Comparison of ENCODE assay signal across 22 mouse cellular contexts in the genomic region with DNA sequence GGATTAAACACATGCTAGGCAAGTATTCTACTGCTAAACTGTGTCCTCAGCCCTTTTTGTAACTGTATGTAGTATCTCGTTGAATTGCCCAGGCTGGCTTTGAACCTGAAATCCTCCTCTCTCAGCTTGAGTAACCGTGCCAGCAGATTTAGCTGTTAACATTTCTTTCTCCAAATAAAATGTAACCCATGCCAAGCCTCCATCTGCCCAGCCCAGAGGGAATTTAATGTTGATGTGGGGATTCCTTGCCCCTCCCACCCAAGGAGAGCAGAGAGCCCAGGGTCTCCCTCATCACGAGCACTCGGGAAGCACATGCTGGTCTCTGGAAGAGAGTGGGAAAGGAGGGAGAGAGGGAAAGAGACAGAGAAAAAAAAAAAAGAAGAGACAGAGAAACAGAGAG. TPM values are rescaled to one million over a fixed set of nuclear protein-coding genes. Genes with fewer than 3 reads are reported as not detected.
DNase-seq lines count a peak whose midpoint lies in the region; ATAC-seq and TF ChIP-seq lines count a peak whose summit lies in the region.
"Had no signal": no experiment of that assay in that cellular context is flagged by ENCODE, and none has a peak within 500 bp of the region (broad histone marks: within the 10 kb centered on the region; RNA-seq: fewer than 3 reads in every experiment).

No protein-coding gene starts in this region.

- H3K4me1 ChIP-seq in forebrain, postnatal 0 days (ENCODE audit: insufficient read depth), result 0 out of 2 replicates have a peak, but pooled peaks cover under 1% of the 10 kb centered on the region
- peaks cover 3% of the 10 kb centered on the region; the same call in 1 of the 2 replicates for H3K4me1 ChIP-seq in forebrain, embryonic 12.5 days
- H3K4me1 ChIP-seq: embryonic facial prominence, embryonic 12.5 days had no signal

- peak; percentile 20 for DNase-seq in forebrain, postnatal 0 days
- DNase-seq in brain, embryonic 14.5 days (ENCODE audit: low read depth), result peak; percentile 62
- no peak for DNase-seq in cerebellum, adult 11-12 months
- DNase-seq: adrenal gland, adult 2 months; adrenal gland, postnatal 10 days; adrenal gland, postnatal 25 days; cerebellum, adult 11 months; cerebellum, adult 2 months; cerebellum, adult 9-10 months; cerebellum, postnatal 10 days; cerebellum, postnatal 25 days had no signal

- no peak for TF ChIP-seq POLR2A in brain, embryonic 14.5 days (IDR thresholded peaks at IDR 0.05; ENCODE audit: borderline replicate concordance, extremely low read depth, insufficient read depth, insufficient read length, poor library complexity, severe bottlenecking)
- no peak for TF ChIP-seq POLR2A in myocyte (IDR thresholded peaks at IDR 0.05; ENCODE audit: insufficient read length, low read depth)

- H3K9me3 ChIP-seq in forebrain, postnatal 0 days (ENCODE audit: low read length), result no peaks in the 10 kb centered on the region
- H3K9me3 ChIP-seq in forebrain, embryonic 12.5 days, result no peaks in the 10 kb centered on the region
- H3K9me3 ChIP-seq: embryonic facial prominence, embryonic 10.5 days; embryonic facial prominence, embryonic 12.5 days had no signal

- no peak overlapping the region for H3K4me2 ChIP-seq in forebrain, postnatal 0 days (ENCODE audit: low read depth)
- H3K4me2 ChIP-seq in forebrain, embryonic 12.5 days, result no peak overlapping the region
- peak overlapping the region; percentile 41 for H3K4me2 ChIP-seq in myocyte (ENCODE audit: low read depth)
- H3K4me2 ChIP-seq: embryonic facial prominence, embryonic 12.5 days had no signal

- H3K9ac ChIP-seq in forebrain, postnatal 0 days, result no peak overlapping the region
- H3K9ac ChIP-seq in forebrain, embryonic 12.5 days, result no peak overlapping the region
- H3K9ac ChIP-seq: embryonic facial prominence, embryonic 12.5 days had no signal

- no peak for TF ChIP-seq CTCF in forebrain, postnatal 0 days (IDR thresholded peaks at IDR 0.05; ENCODE audit: low read depth)
- TF ChIP-seq CTCF in brain, embryonic 14.5 days (IDR thresholded peaks at IDR 0.05; ENCODE audit: borderline replicate concordance, extremely low read depth, insufficient read depth, insufficient read length), result no peak

- 35% methylated on average over 4 of the region's 4 CpGs for WGBS in forebrain, postnatal 0 days
- WGBS in forebrain, embryonic 12.5 days, result 67% methylated on average over 4 of the region's 4 CpGs

- H3K27me3 ChIP-seq in forebrain, postnatal 0 days (ENCODE audit: insufficient read depth, low read length), result no peaks in the 10 kb centered on the region
- 0 out of 2 replicates have a peak, but pooled peaks cover 5% of the 10 kb centered on the region for H3K27me3 ChIP-seq in forebrain, embryonic 12.5 days
- no peaks in the 10 kb centered on the region for H3K27me3 ChIP-seq in myocyte (ENCODE audit: control insufficient read depth, insufficient read depth, insufficient read length)

- no peak overlapping the region for H3K4me3 ChIP-seq in forebrain, postnatal 0 days (ENCODE audit: low read depth, low read length)
- H3K4me3 ChIP-seq in forebrain, embryonic 12.5 days (replicated peaks), result no peak overlapping the region
- no peak overlapping the region for H3K4me3 ChIP-seq in myocyte
- H3K4me3 ChIP-seq: embryonic facial prominence, embryonic 10.5 days; embryonic facial prominence, embryonic 12.5 days had no signal

- no peaks in the 10 kb centered on the region for H3K79me2 ChIP-seq in myocyte (ENCODE audit: control insufficient read depth, insufficient read depth)

- ATAC-seq in forebrain, postnatal 0 days, result no peak
- no peak for ATAC-seq in forebrain, embryonic 12.5 days (ENCODE audit: low FRiP score)
- ATAC-seq: forebrain, embryonic 16.5 days had no signal

- no peak overlapping the region for H3ac ChIP-seq in myocyte (ENCODE audit: control insufficient read depth, insufficient read length)

- H3K36me3 ChIP-seq in forebrain, postnatal 0 days (ENCODE audit: insufficient read depth), result no peaks in the 10 kb centered on the region
- H3K36me3 ChIP-seq in forebrain, embryonic 12.5 days (replicated peaks), result no peaks in the 10 kb centered on the region
- H3K36me3 ChIP-seq in myocyte (ENCODE audit: control insufficient read depth, insufficient read depth), result no peaks in the 10 kb centered on the region
- H3K36me3 ChIP-seq: embryonic facial prominence, embryonic 10.5 days; embryonic facial prominence, embryonic 12.5 days had no signal

- H3K27ac ChIP-seq in forebrain, postnatal 0 days (ENCODE audit: low read depth, low read length), result no peak overlapping the region
- no peak overlapping the region for H3K27ac ChIP-seq in forebrain, embryonic 12.5 days
- H3K27ac ChIP-seq: embryonic facial prominence, embryonic 10.5 days; embryonic facial prominence, embryonic 12.5 days had no signal

TF ChIP-seq in myocyte, 11 proteins besides CTCF, POLR2A, EP300 and RAD21:
- TF ChIP-seq USF1 (IDR thresholded peaks at IDR 0.05; ENCODE audit: low read depth) (no peak), REST (IDR thresholded peaks at IDR 0.05; ENCODE audit: insufficient read depth, insufficient read length) (no peak), TCF12 (IDR thresholded peaks at IDR 0.05; ENCODE audit: insufficient read depth, poor library complexity, severe bottlenecking) (no peak), POLR2AphosphoS2 (IDR thresholded peaks at IDR 0.05; ENCODE audit: insufficient read length, low read depth) (no peak), MYOG (IDR thresholded peaks at IDR 0.05; ENCODE audit: control insufficient read depth in 1 of 3, insufficient read depth in 1 of 3, insufficient read length in 2 of 3, low read depth in 2 of 3) (no peak), MYOD1 (IDR thresholded peaks at IDR 0.05; ENCODE audit: control insufficient read depth in 1 of 3, insufficient read length in 2 of 3, low read depth in 2 of 3) (no peak)

RNA-seq across cellular contexts. Expression of a gene that starts 12.3 kb away (rescaled TPM):
- 0.23 TPM in 1 of 2 replicates, not detected in the other for total RNA-seq in forebrain, postnatal 0 days (2014; rRNA removed)
- polyA plus RNA-seq in forebrain, postnatal 0 days (2015; fragmentation: Nextera tagmentation; extraction: Ambion mirVana), result not detected in 2 replicates
- 0.19 and 0.27 TPM in 2 replicates for polyA plus RNA-seq in forebrain, embryonic 12.5 days (2016; fragmentation: Nextera tagmentation; extraction: Ambion mirVana)
- polyA plus RNA-seq in brain, embryonic 14.5 days (2012; rRNA removed), result not detected in 2 replicates
- polyA plus RNA-seq in myocyte (2012; fragmentation: generic; extraction: Trizol), result not detected
- total RNA-seq: adrenal gland, adult 2 months; adrenal gland, postnatal 10 days; adrenal gland, postnatal 25 days; ES-E14; MEL had no signal
- polyA plus RNA-seq: adrenal gland, adult 2 months; C2C12; cerebellum, adult 2 months; cortical plate, adult 2 months; embryonic facial prominence, embryonic 14.5 days; forebrain, embryonic 11.5 days; forebrain, embryonic 16.5 days had no signal

RNA-seq across cellular contexts. Expression of a gene that starts 24.8 kb away (rescaled TPM):
- 61.2 and 68.9 TPM in 2 replicates for total RNA-seq in forebrain, postnatal 0 days (2014; rRNA removed)
- polyA plus RNA-seq in forebrain, postnatal 0 days (2015; fragmentation: Nextera tagmentation; extraction: Ambion mirVana), result 20.3 and 22.7 TPM in 2 replicates
- 5.7 and 8.3 TPM in 2 replicates for polyA plus RNA-seq in forebrain, embryonic 12.5 days (2016; fragmentation: Nextera tagmentation; extraction: Ambion mirVana)
- polyA plus RNA-seq in brain, embryonic 14.5 days (2012; rRNA removed), result 37.6 and 40.2 TPM in 2 replicates
- 1.9 TPM for polyA plus RNA-seq in myocyte (2012; fragmentation: generic; extraction: Trizol)

RNA-seq across cellular contexts. Expression of a gene that starts 52.2 kb away (rescaled TPM):
- total RNA-seq in forebrain, postnatal 0 days (2014; rRNA removed), result 2.2 and 3.3 TPM in 2 replicates
- 3.7 and 5.2 TPM in 2 replicates for polyA plus RNA-seq in forebrain, postnatal 0 days (2015; fragmentation: Nextera tagmentation; extraction: Ambion mirVana)
- polyA plus RNA-seq in forebrain, embryonic 12.5 days (2016; fragmentation: Nextera tagmentation; extraction: Ambion mirVana), result 8.3 and 8.7 TPM in 2 replicates
- polyA plus RNA-seq in brain, embryonic 14.5 days (2012; rRNA removed), result 1.2 and 2.4 TPM in 2 replicates
- not detected for polyA plus RNA-seq in myocyte (2012; fragmentation: generic; extraction: Trizol)
- total RNA-seq: adrenal gland, adult 2 months; adrenal gland, postnatal 10 days; adrenal gland, postnatal 25 days; MEL had no signal
- polyA plus RNA-seq: adrenal gland, adult 2 months; C2C12 had no signal
